Mouse (Mus musculus): ENCODE measurements at regions not wholly inside any gene's neighbourhood (a gene's known extent, or its start where the extent isn't known, plus 50 kb on each side); places are given as distances from the start of the nearest gene placed in this dataset.

- CTCF ChIA-PET = no interaction called here
Observed at GRCm38 (mm10) chr9:89532435-89532834, 90.5 kb downstream of the Minar1 start.

- CTCF ChIA-PET = interaction anchor here (0.7 kb wide), 1 partner anchor 145 kb away, joined by 6 read pairs; no protein-coding TSS in a partner anchor
Observed at GRCm38 (mm10) chr9:89524137-89524536, 98.8 kb downstream of the Minar1 start.

GRCm38 (mm10) chr9:89523705-89524104 lies 99.2 kb downstream of the Minar1 start:
- CTCF ChIA-PET = interaction anchor here (0.6 to 0.7 kb wide), 2 partner anchors 144 to 961 kb away, joined by 6 read pairs; no protein-coding TSS in a partner anchor

- CTCF ChIA-PET = interaction anchor here (0.5 kb wide), 1 partner anchor 1178 kb away, joined by 3 read pairs; no protein-coding TSS in a partner anchor
Observed at GRCm38 (mm10) chr9:89508407-89509101, 114.4 kb downstream of the Minar1 start.

- CTCF ChIA-PET = no interaction called here
Observed at GRCm38 (mm10) chr9:89502083-89502482, 120.8 kb downstream of the Minar1 start.

GRCm38 (mm10) chr9:89497399-89497749 lies 125.6 kb downstream of the Minar1 start:
- CTCF ChIA-PET = no interaction called here

- CTCF ChIA-PET = no interaction called here
Observed at GRCm38 (mm10) chr9:89496729-89497398, 126.1 kb downstream of the Minar1 start.

- CTCF ChIA-PET = no interaction called here
Observed at GRCm38 (mm10) chr9:89487601-89488000, 135.3 kb downstream of the Minar1 start.

- CTCF ChIA-PET = no interaction called here
Observed at GRCm38 (mm10) chr9:89479406-89479805, 143.5 kb downstream of the Minar1 start.

GRCm38 (mm10) chr9:89461190-89461589 lies 161.7 kb downstream of the Minar1 start:
- CTCF ChIA-PET = no interaction called here

- CTCF ChIA-PET = no interaction called here
Observed at GRCm38 (mm10) chr9:89456666-89457065, 166.3 kb downstream of the Minar1 start.

GRCm38 (mm10) chr9:89449656-89450055 lies 173.3 kb downstream of the Minar1 start:
- CTCF ChIA-PET = no interaction called here
